Mouse (Mus musculus) embryonic fibroblast, embryonic 13.5 days (primary cell): ENCODE measurements around the gene Gm9903.

ENCODE experiments used
- CTCF ChIP-seq: IDR thresholded peaks from 2 replicates; pipeline ENCODE4 v1.5.1; 2011; ENCODE audit warnings: mild to moderate bottlenecking, control low read depth, low read length, moderate library complexity, borderline replicate concordance; ENCODE audit not compliant: insufficient read depth
- POLR2A ChIP-seq: IDR thresholded peaks from 2 replicates; pipeline ENCODE4 v1.6.1; 2011; ENCODE audit warnings: low read depth, mild to moderate bottlenecking, control low read depth, low read length, moderate library complexity

DNA sequence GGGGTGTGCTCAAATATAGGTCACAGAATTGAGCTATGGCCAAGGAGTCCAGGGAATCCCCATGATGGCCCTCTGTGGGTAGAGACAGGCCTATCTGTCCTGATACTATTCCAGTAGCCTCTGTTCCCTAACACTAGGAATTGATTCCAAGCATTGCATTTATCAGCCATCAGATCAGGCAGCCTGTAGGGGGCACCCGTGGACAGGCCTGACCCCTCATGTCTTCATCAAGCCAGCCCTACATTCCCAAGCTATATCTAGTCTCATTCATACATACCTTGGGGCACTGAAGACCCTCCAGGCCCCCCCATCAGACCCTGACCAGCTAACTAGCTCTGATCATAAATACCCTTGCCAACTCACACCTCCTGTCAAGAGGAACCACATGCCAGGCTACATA is 46.2 kb downstream of the Gm9903 start:
- TF ChIP-seq CTCF (peak; percentile 51; the same call in 1 of the 2 replicates), POLR2A (no peak)
